Mouse (Mus musculus) liver, embryonic 13.5 days (tissue): ENCODE measurements around the gene Serpina3a. TPM values are rescaled to one million over a fixed set of nuclear protein-coding genes. Genes with fewer than 3 reads are reported as not detected.

ENCODE experiments used
- ATAC-seq: fragments of 200-750 bp; cut with Nextera tagmentation; 2 replicates; pipeline ENCODE4 v1.8.0; 2017; ENCODE audit warnings: low read depth, mild to moderate bottlenecking, moderate number of reproducible peaks, moderate library complexity
- DNase-seq: peaks from one replicate; pipeline ENCODE4 v3.0.0; 2022
- H3K27ac ChIP-seq: fragments of 300-500 bp; sonication (generic); 2 replicates; pipeline ENCODE4 v1.5.1; 2015; ENCODE audit warnings: moderate library complexity, mild to moderate bottlenecking, inconsistent platforms
- H3K27me3 ChIP-seq: fragments of 300-500 bp; sonication (generic); 2 replicates; pipeline ENCODE4 v1.6.1; 2015; ENCODE audit warnings: mild to moderate bottlenecking, inconsistent platforms
- H3K36me3 ChIP-seq: fragments of 300-500 bp; sonication (generic); 2 replicates; pipeline ENCODE4 v1.6.1; 2015; ENCODE audit warnings: mild to moderate bottlenecking, inconsistent platforms
- H3K4me1 ChIP-seq: fragments of 300-500 bp; sonication (generic); replicated peaks from 2 replicates; pipeline ENCODE4 v1.6.1; 2015; ENCODE audit warnings: inconsistent platforms
- H3K4me2 ChIP-seq: fragments of 300-500 bp; sonication (generic); 2 replicates; pipeline ENCODE4 v1.6.1; 2015; ENCODE audit warnings: inconsistent platforms, mild to moderate bottlenecking, moderate library complexity
- H3K4me3 ChIP-seq: fragments of 300-500 bp; sonication (generic); replicated peaks from 2 replicates; pipeline ENCODE4 v1.5.1; 2015; ENCODE audit warnings: mild to moderate bottlenecking, inconsistent platforms
- H3K9ac ChIP-seq: fragments of 300-500 bp; sonication (generic); 2 replicates; pipeline ENCODE4 v1.6.1; 2015; ENCODE audit warnings: mild to moderate bottlenecking, inconsistent platforms
- H3K9me3 ChIP-seq: fragments of 300-500 bp; sonication (generic); replicated peaks from 2 replicates; pipeline ENCODE4 v1.6.1; 2016; ENCODE audit warnings: inconsistent platforms
- WGBS: fragments of 180-500 bp; shearing (Covaris S2); methylation state at CpG from one replicate; pipeline ENCODE4 v1.1.7; 2015; ENCODE audit not compliant: insufficient replicate concordance; 5-methylcytosine and 5-hydroxymethylcytosine counted together
- polyA plus RNA-seq: library from polyadenylated mRNA; unstranded; fragments of >200 nt; fragmentation: Nextera tagmentation; extraction: Ambion mirVana; gene quantifications from 2 replicates; pipeline ENCODE4 v1.2.1, GENCODE M21; 2015

The Serpina3a gene
- polyA plus RNA-seq, 1 experiment from 2014 or later: not detected

DNA sequence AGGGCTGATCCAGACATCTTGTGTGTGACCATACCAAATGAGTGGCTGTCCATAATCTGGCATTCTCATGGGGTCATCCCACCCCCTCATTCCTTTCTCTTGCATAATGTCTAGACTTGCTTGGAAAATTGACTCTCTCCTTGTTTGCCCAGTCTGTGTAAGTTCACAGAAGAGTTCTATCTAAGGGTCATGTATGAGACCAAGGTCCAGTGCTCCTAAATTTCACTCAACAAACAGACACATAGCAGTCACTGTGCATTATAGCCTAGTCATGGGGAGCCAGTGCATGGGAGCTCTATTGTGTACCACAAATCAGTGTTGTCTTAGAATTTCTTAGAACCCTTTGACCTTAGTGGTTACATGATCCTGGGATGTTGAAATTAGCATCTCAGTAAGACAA lies 5.6 kb upstream of the Serpina3a start:
- Histone ChIP-seq H3K9me3 (no peaks in the 10 kb centered on the region), H3K4me2 (no peak overlapping the region), H3K4me3 (no peak overlapping the region), H3K36me3 (no peaks in the 10 kb centered on the region), H3K9ac (no peak overlapping the region), H3K4me1 (peaks cover 5% of the 10 kb centered on the region; the same call in 1 of the 2 replicates), H3K27ac (no peak overlapping the region), H3K27me3 (no peaks in the 10 kb centered on the region)
- ATAC-seq: peak; percentile 57
- DNase-seq: no peak

DNA sequence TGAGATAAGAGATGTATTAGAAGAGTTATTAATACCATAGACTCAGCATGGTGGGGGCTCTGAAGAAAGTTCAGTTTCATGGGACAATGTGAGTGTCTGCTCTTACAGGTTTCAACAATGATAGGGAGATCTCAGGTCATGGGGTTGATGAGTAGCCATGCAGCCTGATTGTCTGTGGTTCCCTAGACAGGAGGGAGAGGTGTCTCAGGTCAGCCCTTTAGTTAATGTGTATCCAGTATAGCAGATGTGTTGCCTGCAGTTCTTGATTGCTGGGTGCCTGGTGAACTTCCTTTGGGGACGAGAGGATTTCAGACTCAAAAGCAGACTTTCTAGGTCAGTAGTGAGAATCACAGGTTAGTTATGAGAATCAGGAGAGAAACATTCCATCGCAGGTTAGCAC lies 4.0 kb upstream of the Serpina3a start:
- Histone ChIP-seq H3K4me2 (no peak overlapping the region), H3K4me1 (peaks cover 5% of the 10 kb centered on the region; the same call in 1 of the 2 replicates), H3K27me3 (no peaks in the 10 kb centered on the region), H3K9ac (no peak overlapping the region), H3K9me3 (no peaks in the 10 kb centered on the region), H3K27ac (no peak overlapping the region), H3K4me3 (no peak overlapping the region), H3K36me3 (no peaks in the 10 kb centered on the region)
- DNase-seq (no peak), ATAC-seq (peak; percentile 35; the same call in 1 of the 2 replicates)
- 43% methylated on average over 2 of the region's 2 CpGs for whole genome bisulfite sequencing

DNA sequence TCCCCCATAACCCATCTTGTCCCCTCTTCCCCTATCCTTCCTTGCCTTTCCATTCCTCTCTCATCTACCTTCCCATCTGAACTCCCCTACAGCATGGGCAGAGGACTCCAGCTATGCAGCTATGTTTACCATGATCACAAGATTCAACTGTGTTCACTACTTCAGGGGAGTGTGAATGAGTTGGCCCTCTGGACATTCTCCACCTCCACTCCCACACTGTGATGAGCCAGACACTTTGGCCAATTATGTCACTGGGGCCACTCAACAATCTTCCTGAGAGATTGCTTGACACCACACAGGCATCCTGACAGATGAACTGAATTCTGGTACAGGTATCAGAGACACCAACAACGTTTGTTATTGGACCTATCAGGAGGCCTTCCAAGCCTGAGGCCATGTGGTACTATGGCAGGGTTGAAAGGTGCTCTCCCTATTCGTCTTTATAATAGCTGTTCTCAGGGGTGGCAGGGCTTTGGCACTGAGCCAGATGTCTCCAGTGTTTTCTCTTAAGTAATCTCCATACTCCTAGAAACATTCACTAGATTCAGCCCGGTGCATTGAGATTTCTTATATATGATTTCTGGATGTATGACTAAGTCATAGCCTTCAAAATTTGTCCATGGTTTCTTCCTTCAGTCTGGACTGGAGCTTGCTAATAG lies 2.5 kb downstream of the Serpina3a start:
- Histone ChIP-seq H3K4me1 (no peaks in the 10 kb centered on the region), H3K4me3 (no peak overlapping the region), H3K36me3 (no peaks in the 10 kb centered on the region), H3K27me3 (no peaks in the 10 kb centered on the region), H3K4me2 (no peak overlapping the region), H3K9ac (no peak overlapping the region), H3K9me3 (no peaks in the 10 kb centered on the region), H3K27ac (no peak overlapping the region)
- ATAC-seq (no peak), DNase-seq (no peak)
- 37% methylated on average over 3 of the region's 3 CpGs for WGBS

DNA sequence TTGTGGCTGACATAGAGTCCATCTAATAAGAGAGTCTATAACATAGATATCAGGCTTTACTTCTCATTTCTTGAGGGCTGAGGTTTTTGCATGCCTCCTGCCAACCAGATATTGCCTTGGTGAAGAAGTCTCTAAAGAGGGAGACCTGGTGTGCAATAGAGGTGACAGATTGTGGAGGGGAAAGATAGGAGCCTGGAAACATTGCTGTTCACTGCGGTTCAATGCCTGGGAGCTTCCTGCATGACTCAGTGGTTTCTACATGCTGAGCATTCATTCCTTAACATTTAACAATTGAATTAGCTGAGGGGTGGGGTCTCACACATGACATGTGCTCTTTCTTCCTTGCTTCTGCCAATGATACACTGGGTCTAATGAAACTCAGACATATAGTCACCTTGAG lies 10.6 kb downstream of the Serpina3a start:
- Histone ChIP-seq H3K36me3 (no peaks in the 10 kb centered on the region), H3K4me1 (no peaks in the 10 kb centered on the region), H3K27me3 (no peaks in the 10 kb centered on the region), H3K9ac (no peak overlapping the region), H3K4me2 (no peak overlapping the region), H3K9me3 (no peaks in the 10 kb centered on the region), H3K4me3 (no peak overlapping the region), H3K27ac (no peak overlapping the region)
- DNase-seq (no peak), ATAC-seq (no peak)
- WGBS: 36% methylated on average over 1 of the region's 1 CpGs

DNA sequence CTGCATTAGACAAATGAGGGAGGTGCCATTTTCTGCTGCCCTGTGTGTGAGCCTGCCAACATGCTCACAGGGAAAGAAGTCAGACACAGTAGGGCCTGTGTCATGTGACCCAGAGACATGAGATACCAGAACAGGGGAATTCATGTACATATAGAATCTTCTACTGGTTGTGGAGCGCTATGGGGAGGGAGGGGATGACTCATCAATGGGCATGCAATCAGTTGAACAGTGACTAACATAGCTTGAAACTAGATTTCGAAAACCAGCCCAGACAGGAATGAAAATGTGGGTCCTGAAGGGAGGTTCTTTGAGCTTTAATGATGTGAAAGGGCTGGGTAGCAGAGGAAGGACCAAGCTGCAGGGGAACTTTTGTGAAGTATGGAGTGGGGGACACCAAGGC lies 11.5 kb downstream of the Serpina3a start:
- ATAC-seq (no peak), DNase-seq (no peak)
- Histone ChIP-seq H3K36me3 (no peaks in the 10 kb centered on the region), H3K9ac (no peak overlapping the region), H3K27me3 (no peaks in the 10 kb centered on the region), H3K27ac (no peak overlapping the region), H3K4me1 (no peaks in the 10 kb centered on the region), H3K4me3 (no peak overlapping the region), H3K9me3 (no peaks in the 10 kb centered on the region), H3K4me2 (no peak overlapping the region)
- WGBS: 47% methylated on average over 2 of the region's 2 CpGs

DNA sequence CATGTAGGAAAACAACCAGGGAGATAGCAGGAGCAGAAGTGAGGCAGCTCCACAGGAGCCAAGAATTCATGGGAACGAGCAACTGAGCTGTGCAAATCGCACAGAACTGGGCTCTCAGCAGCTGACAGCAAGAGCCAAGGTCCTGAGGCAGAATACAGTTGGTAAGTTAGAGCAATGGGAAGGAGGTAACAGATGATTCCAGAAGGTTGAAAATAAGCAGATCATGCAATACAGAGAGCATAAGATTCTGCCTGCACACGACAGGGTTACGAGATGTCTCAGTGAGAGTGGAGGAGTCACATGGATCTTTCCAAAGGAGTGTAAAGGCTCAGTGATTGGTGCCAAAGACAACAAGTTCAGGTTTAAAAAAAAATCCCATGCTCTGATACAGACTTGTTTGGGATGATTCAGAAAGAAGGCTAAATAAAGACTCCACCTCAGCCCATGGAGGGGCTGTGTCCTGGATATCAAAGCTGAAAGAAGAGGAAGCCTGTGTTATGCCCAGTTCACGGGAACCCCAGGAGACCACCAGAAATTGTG lies 12.6 kb downstream of the Serpina3a start:
- ATAC-seq (no peak), DNase-seq (no peak)
- no peaks in the 10 kb centered on the region for H3K4me1 ChIP-seq
- no peak overlapping the region for H3K4me3 ChIP-seq
- no peaks in the 10 kb centered on the region for H3K36me3 ChIP-seq
- H3K4me2 ChIP-seq: no peak overlapping the region
- WGBS: 66% methylated on average over 5 of the region's 5 CpGs
- H3K27me3 ChIP-seq: no peaks in the 10 kb centered on the region
- no peaks in the 10 kb centered on the region for H3K9me3 ChIP-seq
- no peak overlapping the region for H3K27ac ChIP-seq
- H3K9ac ChIP-seq: no peak overlapping the region

DNA sequence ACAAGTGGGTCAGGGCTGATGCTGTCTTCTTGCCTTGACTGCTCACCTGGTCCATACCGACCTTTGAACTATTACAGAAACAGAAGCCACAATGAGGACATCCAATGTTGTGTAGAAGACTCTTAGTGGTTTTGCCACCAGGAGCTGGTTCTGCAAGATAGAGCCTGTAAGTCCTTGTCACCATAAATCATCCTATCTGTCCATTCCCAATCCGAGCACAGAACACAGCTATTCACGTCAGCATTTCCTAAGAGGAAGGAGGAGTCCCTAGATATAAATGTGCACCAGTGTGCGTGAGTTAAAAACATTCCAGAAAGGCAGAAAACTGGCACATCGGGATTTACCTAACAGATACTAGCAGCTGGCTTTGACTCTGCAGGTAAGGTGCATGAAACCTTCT lies 15.2 kb downstream of the Serpina3a start, which contains the start of gene Serpina3b:
Gene Serpina3b, plus strand, starts transcription at position 301 of the 400 bp plus-strand sequence.
- Histone ChIP-seq H3K36me3 (no peaks in the 10 kb centered on the region), H3K4me3 (no peak within 1 kb of the TSS), H3K9me3 (no peaks in the 10 kb centered on the region), H3K4me2 (no peak within 1 kb of the TSS), H3K4me1 (no peaks in the 10 kb centered on the region), H3K9ac (no peak within 1 kb of the TSS), H3K27me3 (no peaks in the 10 kb centered on the region), H3K27ac (no peak within 1 kb of the TSS)
- DNase-seq (no peak), ATAC-seq (no peak)
- 42% methylated on average over 5 of the region's 5 CpGs for WGBS

DNA sequence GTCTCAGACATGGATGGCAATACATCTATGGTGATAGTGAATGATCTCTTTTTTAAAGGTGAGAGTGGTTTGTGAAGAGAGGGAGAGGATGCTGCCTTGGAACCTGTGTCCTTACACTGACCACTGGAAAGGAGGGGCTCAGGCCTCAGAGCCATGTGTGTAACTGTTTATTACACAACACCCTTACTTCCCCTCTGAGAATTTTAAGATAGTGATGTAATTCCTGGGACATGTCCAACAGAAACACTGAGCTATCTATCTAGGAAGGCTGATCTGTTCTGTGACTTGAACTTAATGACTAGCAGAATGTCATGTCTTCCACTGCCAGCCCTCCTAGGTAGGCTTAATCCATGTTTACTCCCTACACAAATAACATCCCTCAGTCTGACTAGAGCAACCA lies 18.5 kb downstream of the Serpina3a start:
- Histone ChIP-seq H3K4me3 (no peak overlapping the region), H3K4me2 (no peak overlapping the region), H3K36me3 (no peaks in the 10 kb centered on the region), H3K27ac (no peak overlapping the region), H3K9me3 (no peaks in the 10 kb centered on the region), H3K4me1 (no peaks in the 10 kb centered on the region), H3K9ac (no peak overlapping the region), H3K27me3 (no peaks in the 10 kb centered on the region)
- no peak for DNase-seq
- ATAC-seq: no peak

DNA sequence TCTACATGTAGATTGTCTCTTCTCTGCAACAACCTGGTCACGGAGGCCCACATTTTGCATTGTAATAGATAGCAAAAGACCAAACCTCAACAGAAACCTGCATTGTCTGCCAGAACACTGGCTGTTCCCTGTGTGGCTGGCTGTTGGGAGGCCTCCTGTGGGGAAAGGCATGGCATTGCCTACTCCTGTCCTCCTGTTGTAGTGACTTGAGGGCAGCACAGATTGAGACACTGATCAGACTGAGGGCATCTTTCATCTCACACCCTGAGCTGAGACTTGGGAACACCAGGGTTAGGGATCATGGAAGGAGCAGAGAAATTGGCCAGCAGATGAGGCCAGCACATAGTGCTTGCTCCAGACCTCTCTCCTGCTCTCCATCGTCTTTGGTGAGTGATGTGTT lies 25.7 kb downstream of the Serpina3a start:
- WGBS: 48% methylated on average over 2 of the region's 2 CpGs
- H3K4me2 ChIP-seq: no peak overlapping the region
- H3K9me3 ChIP-seq: no peaks in the 10 kb centered on the region
- H3K4me1 ChIP-seq: no peaks in the 10 kb centered on the region; the same call in 1 of the 2 replicates
- no peak overlapping the region for H3K4me3 ChIP-seq
- no peak overlapping the region for H3K9ac ChIP-seq
- H3K27me3 ChIP-seq: no peaks in the 10 kb centered on the region
- H3K36me3 ChIP-seq: no peaks in the 10 kb centered on the region
- H3K27ac ChIP-seq: no peak overlapping the region
- ATAC-seq (no peak), DNase-seq (no peak)

DNA sequence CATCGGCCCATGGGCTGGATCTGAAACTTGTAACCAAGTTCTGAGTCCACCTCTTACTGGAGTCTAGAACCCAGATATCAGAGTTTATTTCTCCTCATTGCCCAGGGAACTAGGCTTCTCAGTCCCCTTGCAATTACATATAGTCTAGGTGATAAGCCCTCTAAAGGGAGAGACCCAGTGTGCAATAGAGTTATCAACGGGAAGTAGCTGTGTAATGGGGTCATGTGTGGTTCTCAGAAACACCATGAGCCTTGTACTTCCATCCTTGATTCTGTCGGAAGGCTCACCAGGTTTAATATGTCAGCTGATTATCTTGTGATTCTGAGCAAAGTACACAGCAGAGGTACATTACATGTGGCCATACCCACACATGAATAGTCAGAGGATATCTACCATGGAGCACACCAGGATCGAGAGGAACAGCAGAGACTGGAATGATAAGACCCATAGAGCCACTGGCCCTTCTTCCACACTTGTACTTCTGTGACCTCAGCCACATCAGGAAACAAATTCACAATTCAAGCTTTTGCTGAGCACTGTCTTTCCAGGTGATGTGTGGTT lies 28.1 kb downstream of the Serpina3a start:
- Histone ChIP-seq H3K9ac (no peak overlapping the region), H3K27ac (no peak overlapping the region), H3K9me3 (no peaks in the 10 kb centered on the region), H3K4me2 (no peak overlapping the region), H3K4me3 (no peak overlapping the region), H3K27me3 (no peaks in the 10 kb centered on the region), H3K36me3 (no peaks in the 10 kb centered on the region), H3K4me1 (no peaks in the 10 kb centered on the region; the same call in 1 of the 2 replicates)
- DNase-seq (no peak), ATAC-seq (no peak)
- 61% methylated on average over 4 of the region's 4 CpGs for WGBS

DNA sequence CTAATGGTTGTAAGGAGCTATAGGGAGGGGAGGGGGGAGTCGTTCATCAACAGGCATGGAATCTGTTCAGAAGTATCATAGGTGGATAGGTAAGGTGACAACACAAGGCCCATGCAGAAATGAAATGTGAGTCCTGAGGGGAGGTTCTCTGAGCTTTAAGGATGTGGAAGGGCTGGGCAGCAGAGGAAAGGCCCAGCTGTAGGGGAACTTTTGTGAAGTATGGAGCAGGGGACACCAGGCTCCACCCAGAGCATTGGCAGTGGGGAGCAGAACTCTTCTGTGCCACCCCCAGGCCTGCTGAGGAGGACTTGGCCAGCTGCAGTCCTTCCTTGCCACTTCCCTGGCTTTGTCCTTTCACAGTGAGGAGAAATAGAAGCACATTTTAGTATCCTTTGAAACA lies 29.0 kb downstream of the Serpina3a start:
- WGBS: 52% methylated on average over 1 of the region's 1 CpGs
- Histone ChIP-seq H3K9me3 (no peaks in the 10 kb centered on the region), H3K4me1 (no peaks in the 10 kb centered on the region; the same call in 1 of the 2 replicates), H3K27me3 (no peaks in the 10 kb centered on the region), H3K9ac (no peak overlapping the region), H3K4me3 (no peak overlapping the region), H3K27ac (no peak overlapping the region), H3K36me3 (no peaks in the 10 kb centered on the region), H3K4me2 (no peak overlapping the region)
- DNase-seq: no peak
- no peak for ATAC-seq

DNA sequence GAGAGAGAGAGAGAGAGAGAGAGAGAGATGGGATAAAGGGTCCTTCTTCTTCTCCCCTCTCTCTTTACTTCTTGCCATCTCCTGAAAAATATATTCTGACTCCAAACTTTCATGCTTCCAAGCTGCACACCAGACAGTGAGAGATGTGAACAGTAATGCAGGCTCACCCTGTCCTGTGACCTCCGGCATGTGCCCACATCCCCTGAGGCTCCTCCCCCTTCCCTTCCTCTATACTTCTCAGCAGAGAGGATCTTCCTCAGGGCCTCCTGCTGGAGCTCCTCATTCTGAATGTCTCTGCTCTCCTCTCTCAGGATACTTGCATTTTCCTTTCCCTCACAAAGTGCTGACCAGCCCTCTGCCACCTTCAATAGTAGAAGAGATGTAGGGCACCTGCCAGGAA lies 29.9 kb downstream of the Serpina3a start:
- Histone ChIP-seq H3K27me3 (no peaks in the 10 kb centered on the region), H3K4me3 (no peak overlapping the region), H3K27ac (no peak overlapping the region), H3K4me2 (no peak overlapping the region), H3K4me1 (no peaks in the 10 kb centered on the region; the same call in 1 of the 2 replicates), H3K9me3 (no peaks in the 10 kb centered on the region), H3K36me3 (no peaks in the 10 kb centered on the region), H3K9ac (no peak overlapping the region)
- 22% methylated on average over 1 of the region's 1 CpGs for WGBS
- DNase-seq (no peak), ATAC-seq (no peak)
